Mouse (Mus musculus) gastrocnemius, postnatal 10 days (tissue): ENCODE results near the gene Chst7. TPM values are rescaled to one million over a fixed set of nuclear protein-coding genes. Genes with fewer than 3 reads are reported as not detected.

Experiments used
- DNase-seq: peaks from one replicate; pipeline ENCODE4 v3.0.0; 2021; ENCODE audit warnings: mixed read lengths
- long read RNA-seq, 2 experiments: library from polyadenylated mRNA; stranded (forward); transcript quantifications; one replicate each; pipeline ENCODE4 v2.0.0; 2021
- total RNA-seq, 2 experiments: library from RNA; stranded (reverse); gene quantifications; 2 replicates each; pipeline ENCODE4 v1.2.3; 2021

Gene Chst7
- total RNA-seq = 1 to 10 TPM; 5.1 to 7.3 TPM
- long read RNA-seq, experiment 1, transcript Chst7-201 (2 exons, 2,206 nt) = major isoform, 18 of 18 reads
- long read RNA-seq, experiment 1, partial matches to known transcripts = 0 of 18 reads
- long read RNA-seq, experiment 1, other reads (novel, unspliced or antisense) = 0 of 18 reads
- long read RNA-seq, experiment 2, transcript Chst7-201 (2 exons, 2,206 nt) = major isoform, 10 of 12 reads
- long read RNA-seq, experiment 2, partial matches to known transcripts = 0 of 12 reads
- long read RNA-seq, experiment 2, other reads (novel, unspliced or antisense) = 2 of 12 reads

DNA sequence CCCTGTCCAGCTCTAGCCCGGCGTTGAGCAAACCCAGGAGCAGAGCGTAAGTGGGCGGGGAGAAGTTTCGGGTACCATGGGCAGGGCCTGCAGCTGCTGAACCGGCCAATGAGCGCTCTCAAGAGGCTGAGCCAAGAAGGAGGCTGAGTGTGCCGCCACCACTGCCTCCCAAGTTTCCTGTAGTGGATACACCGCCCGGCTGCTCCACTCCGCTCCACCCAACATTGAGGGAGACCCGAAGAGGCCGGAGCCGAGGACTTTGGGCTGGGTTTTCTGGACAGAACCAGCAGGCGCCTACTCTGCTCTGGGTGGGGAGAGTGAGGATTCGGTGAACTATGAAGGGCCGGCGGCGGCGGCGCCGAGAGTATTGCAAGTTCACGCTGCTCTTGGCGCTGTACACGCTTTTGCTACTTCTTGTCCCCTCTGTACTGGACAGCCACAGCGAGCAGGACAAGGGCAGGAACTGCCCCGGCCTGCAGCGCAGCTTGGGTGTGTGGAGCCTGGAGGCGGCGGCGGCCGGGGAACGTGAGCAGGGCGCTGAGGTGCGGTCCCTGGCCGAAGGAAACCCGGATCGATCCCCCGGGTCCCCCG is at the start of gene Chst7:
Chst7 (plus strand) TSS at position 180 of the 591 bp plus-strand sequence.
- DNase-seq = peak; percentile 45

- no peak for DNase-seq
These were observed 47.1 kb upstream of the Chst7 start for GRCm38 (mm10) chrX:20012211-20012610.

DNA sequence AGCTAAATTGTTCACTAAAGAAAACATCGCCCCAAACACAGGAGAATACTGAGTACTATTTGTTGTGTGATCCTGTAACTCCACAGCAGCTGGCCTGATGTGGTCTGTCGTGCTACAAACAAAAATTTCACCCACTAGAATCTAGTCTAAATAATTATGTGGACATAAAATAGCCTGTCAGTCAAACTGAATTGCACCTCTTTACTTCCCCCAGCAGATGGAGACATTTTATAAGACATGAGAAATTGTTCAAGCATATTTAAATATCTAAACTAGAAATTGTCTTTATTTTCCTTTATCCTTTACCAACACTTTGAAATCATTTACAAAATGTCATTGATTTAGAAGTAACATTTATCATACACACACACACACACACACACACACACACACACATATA is 38.4 kb upstream of the Chst7 start:
- no peak for DNase-seq

- DNase-seq = peak; percentile 12
These were observed 872 bp downstream of the Chst7 start for GRCm38 (mm10) chrX:20060096-20060768.

DNA sequence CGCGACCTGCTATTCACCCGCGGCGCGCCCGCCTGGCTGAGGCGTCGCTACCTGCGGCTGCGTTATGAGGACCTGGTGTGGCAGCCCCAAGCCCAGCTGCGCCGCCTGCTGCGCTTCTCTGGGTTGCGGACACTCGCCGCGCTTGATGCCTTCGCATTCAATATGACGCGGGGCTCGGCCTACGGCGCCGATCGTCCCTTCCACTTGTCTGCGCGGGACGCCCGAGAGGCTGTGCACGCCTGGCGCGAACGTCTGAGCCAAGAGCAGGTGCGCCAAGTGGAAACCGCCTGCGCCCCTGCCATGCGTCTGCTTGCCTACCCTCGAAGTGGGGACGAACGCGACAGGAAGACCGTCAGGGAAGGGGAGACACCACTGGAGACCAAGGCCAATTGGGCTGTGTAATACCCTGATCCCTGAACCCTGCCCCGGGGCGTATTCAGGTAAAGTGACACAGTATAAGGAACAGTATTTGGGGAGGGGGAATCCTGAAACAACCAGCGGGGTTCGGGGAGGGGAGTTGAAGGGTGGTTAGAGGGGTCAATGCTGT is 1.5 kb downstream of the Chst7 start:
- DNase-seq = peak; percentile 7

GRCm38 (mm10) chrX:20061764-20062480 is 2.6 kb downstream of the Chst7 start:
- DNase-seq = no peak

- DNase-seq = peak; percentile 39
These were observed 7.3 kb downstream of the Chst7 start for GRCm38 (mm10) chrX:20066636-20067035.

- no peak for DNase-seq
These were observed 10.8 kb downstream of the Chst7 start for GRCm38 (mm10) chrX:20070196-20070595.

GRCm38 (mm10) chrX:20117717-20118116 is 58.4 kb downstream of the Chst7 start:
- no peak for DNase-seq

DNA sequence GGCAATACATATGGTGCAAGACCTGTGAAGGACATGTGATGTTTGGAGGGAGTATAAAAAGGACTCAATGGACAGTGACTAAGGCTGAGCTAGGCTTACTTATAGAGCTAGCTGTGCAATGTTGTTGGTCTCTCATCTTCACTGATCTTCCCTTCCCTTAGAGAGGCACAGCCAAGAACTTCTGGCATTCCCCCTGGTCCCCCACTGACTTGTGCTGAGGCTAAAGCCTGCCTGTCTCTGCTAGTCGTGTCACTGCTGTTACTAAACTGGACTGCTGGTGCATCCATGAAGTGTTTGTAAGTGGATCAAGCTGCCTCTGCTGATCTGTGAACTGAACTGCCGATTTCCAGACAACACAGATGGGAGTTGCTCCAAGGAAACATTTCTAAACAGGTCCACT is 66.1 kb downstream of the Chst7 start:
- DNase-seq = no peak

DNA sequence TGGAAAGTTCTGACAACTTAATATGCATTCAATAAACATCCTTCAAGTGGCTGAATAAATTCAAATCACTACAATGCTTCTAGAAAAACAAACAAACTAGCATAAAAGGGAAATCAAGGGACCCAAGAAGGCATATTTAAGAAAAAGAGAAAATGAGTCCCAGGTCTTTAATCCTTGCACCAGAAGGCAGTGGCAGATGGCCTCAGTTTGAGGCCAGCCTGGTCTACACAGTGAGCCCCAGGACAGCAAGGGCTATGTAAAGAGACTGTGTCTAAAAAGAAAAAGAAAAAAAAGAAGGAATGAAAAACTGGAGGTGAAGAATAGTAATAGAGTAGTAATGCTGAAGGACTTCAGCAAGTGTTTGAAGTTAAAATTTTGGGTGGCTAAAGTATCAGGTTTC is 69.6 kb downstream of the Chst7 start:
- no peak for DNase-seq

DNA sequence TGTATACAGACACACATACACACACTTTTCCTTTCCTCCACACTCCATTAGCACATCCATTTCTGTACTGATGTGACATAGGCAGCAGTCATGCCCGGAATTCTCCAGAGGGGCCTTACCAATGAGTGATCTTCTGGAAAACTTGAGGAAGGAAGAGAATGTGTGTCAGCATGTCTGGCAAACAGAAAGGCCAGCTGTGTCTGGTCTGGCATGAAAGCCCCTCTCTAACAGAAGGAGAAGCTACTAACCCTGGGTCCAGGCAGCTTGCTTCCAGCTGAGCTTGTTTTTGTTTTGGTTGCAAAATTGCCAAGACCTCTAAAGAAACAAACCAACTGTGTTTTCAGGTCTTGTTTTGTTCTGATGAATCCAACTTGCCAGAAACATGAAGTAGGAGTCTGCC is 70.1 kb downstream of the Chst7 start:
- DNase-seq = peak; percentile 2

Other genes starting within 250 kb of the Chst7 start
- 10 to 100 TPM in 1 of 2 experiments, 1 to 10 TPM in 1; 7.4 to 10.8 TPM for gene Slc9a7, start 232.2 kb downstream of the Chst7 start, total RNA-seq